Mouse (Mus musculus): ENCODE results near the gene Scn5a.

DNA sequence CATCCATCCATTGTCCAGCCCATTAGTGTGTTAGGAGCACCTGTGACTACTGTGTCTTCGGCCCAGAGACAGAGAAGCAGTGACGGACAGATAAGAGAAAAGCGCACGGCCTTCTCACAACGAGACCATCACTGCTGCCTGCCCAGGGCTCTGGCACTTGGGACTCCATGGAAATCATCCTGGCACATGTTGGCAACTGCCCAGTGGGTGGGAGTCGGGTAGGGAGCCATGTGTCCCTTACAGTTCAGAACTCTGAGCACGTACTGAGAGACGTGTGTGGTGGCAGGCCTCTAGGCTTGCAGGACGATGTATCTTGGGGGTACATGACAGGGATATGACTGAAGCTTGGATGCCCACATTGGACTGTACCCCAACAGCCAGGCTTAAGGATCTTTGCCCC, 38.1 kb downstream of the Scn5a start:
- TF ChIP-seq CTCF (IDR thresholded peaks at IDR 0.05) (no peak), POLR2A (IDR thresholded peaks at IDR 0.05; ENCODE audit: insufficient read depth, low read depth, low read length) (no peak)
